Mouse (Mus musculus): ENCODE data around the gene Kif11. TPM values are rescaled to one million over a fixed set of nuclear protein-coding genes. Genes with fewer than 3 reads are reported as not detected.

Kif11 gene
- polyA plus RNA-seq, 1 experiment from 2014 or later = 5.1 TPM

Other genes with a start within 250 kb of the Kif11 start
- gene March5, start 168.9 kb upstream of the Kif11 start, polyA plus RNA-seq (2014; fragmentation: Nextera tagmentation; extraction: Ambion mirVana) = 121 and 126 TPM in 2 replicates
- gene Cpeb3, start 167.8 kb upstream of the Kif11 start, polyA plus RNA-seq (2014; fragmentation: Nextera tagmentation; extraction: Ambion mirVana) = 13.3 and 14.7 TPM in 2 replicates
- 48.5 and 49.3 TPM in 2 replicates for gene Ide, start 38.6 kb upstream of the Kif11 start, polyA plus RNA-seq (2014; fragmentation: Nextera tagmentation; extraction: Ambion mirVana)
- gene Hhex, start 58.4 kb downstream of the Kif11 start, polyA plus RNA-seq (2014; fragmentation: Nextera tagmentation; extraction: Ambion mirVana) = 1.8 and 4.3 TPM in 2 replicates
- 26.5 and 27.0 TPM in 2 replicates for gene Exoc6, start 174.0 kb downstream of the Kif11 start, polyA plus RNA-seq (2014; fragmentation: Nextera tagmentation; extraction: Ambion mirVana)